Mouse (Mus musculus) limb, embryonic 12.5 days (tissue): Measurements from ENCODE around the gene Mfn1. TPM values are rescaled to one million over a fixed set of nuclear protein-coding genes. Genes with fewer than 3 reads are reported as not detected.

ENCODE experiments used
- ATAC-seq: fragments of 200-750 bp; cut with Nextera tagmentation; 2 replicates; pipeline ENCODE4 v1.8.0; 2017; ENCODE audit warnings: low read depth, moderate TSS enrichment; ENCODE audit not compliant: insufficient number of reproducible peaks, insufficient read depth, low FRiP score, low TSS enrichment
- H3K27ac ChIP-seq: fragments of 300-500 bp; sonication (generic); 2 replicates; pipeline ENCODE4 v1.5.1; 2016; ENCODE audit warnings: mild to moderate bottlenecking, moderate library complexity
- H3K27me3 ChIP-seq: fragments of 300-500 bp; sonication (generic); 2 replicates; pipeline ENCODE4 v1.6.1; 2016; ENCODE audit warnings: mild to moderate bottlenecking, moderate library complexity
- H3K36me3 ChIP-seq: fragments of 300-500 bp; sonication (generic); 2 replicates; pipeline ENCODE4 v1.6.1; 2016; ENCODE audit warnings: mild to moderate bottlenecking, moderate library complexity
- H3K4me1 ChIP-seq: fragments of 300-500 bp; sonication (generic); replicated peaks from 2 replicates; pipeline ENCODE4 v1.6.1; 2016
- H3K4me2 ChIP-seq: fragments of 300-500 bp; sonication (generic); 2 replicates; pipeline ENCODE4 v1.6.1; 2016; ENCODE audit warnings: mild to moderate bottlenecking, moderate library complexity
- H3K4me3 ChIP-seq: fragments of 300-500 bp; sonication (generic); replicated peaks from 2 replicates; pipeline ENCODE4 v1.5.1; 2016; ENCODE audit warnings: mild to moderate bottlenecking
- H3K9ac ChIP-seq: fragments of 300-500 bp; sonication (generic); replicated peaks from 2 replicates; pipeline ENCODE4 v1.6.1; 2016; ENCODE audit warnings: mild to moderate bottlenecking, moderate library complexity
- H3K9me3 ChIP-seq: fragments of 300-500 bp; sonication (generic); 2 replicates; pipeline ENCODE4 v1.6.1; 2016; ENCODE audit warnings: mild to moderate bottlenecking, moderate library complexity
- WGBS: fragments of 180-500 bp; shearing (Covaris S2); methylation state at CpG from one replicate; pipeline ENCODE4 v1.1.7; 2016; 5-methylcytosine and 5-hydroxymethylcytosine counted together
- polyA plus RNA-seq: library from polyadenylated mRNA; unstranded; fragments of >200 nt; fragmentation: Nextera tagmentation; extraction: Ambion mirVana; gene quantifications from 2 replicates; pipeline ENCODE4 v1.2.1, GENCODE M21; 2016

Mfn1 gene
- polyA plus RNA-seq, 1 experiment from 2014 or later = 44.3 TPM

- H3K4me2 ChIP-seq = no peak overlapping the region
- 94% methylated on average over 5 of the region's 5 CpGs for WGBS
- peaks cover 73% of the 10 kb centered on the region for H3K36me3 ChIP-seq
- no peak overlapping the region for H3K9ac ChIP-seq
- no peak overlapping the region for H3K4me3 ChIP-seq
- H3K27me3 ChIP-seq = no peaks in the 10 kb centered on the region
- ATAC-seq = no peak
- no peak overlapping the region for H3K27ac ChIP-seq
- no peaks in the 10 kb centered on the region for H3K9me3 ChIP-seq
- H3K4me1 ChIP-seq = no peaks in the 10 kb centered on the region
Measured at GRCm38 (mm10) chr3:32578772-32579171, 49.5 kb downstream of the Mfn1 start.

- Histone ChIP-seq H3K27ac (no peak overlapping the region), H3K4me1 (no peaks in the 10 kb centered on the region), H3K4me2 (no peak overlapping the region), H3K4me3 (no peak overlapping the region), H3K9me3 (no peaks in the 10 kb centered on the region), H3K9ac (no peak overlapping the region), H3K27me3 (no peaks in the 10 kb centered on the region), H3K36me3 (peaks cover 70% of the 10 kb centered on the region)
- no peak for ATAC-seq
- 72% methylated on average over 3 of the region's 3 CpGs for WGBS
Measured at GRCm38 (mm10) chr3:32580738-32581137, 51.5 kb downstream of the Mfn1 start.

GRCm38 (mm10) chr3:32581911-32582310, 52.6 kb downstream of the Mfn1 start:
- Histone ChIP-seq H3K27ac (no peak overlapping the region), H3K36me3 (peaks cover 71% of the 10 kb centered on the region), H3K4me1 (no peaks in the 10 kb centered on the region), H3K9ac (no peak overlapping the region), H3K9me3 (no peaks in the 10 kb centered on the region), H3K4me2 (no peak overlapping the region), H3K27me3 (no peaks in the 10 kb centered on the region), H3K4me3 (no peak overlapping the region)
- WGBS = 86% methylated on average over 3 of the region's 3 CpGs
- no peak for ATAC-seq

DNA sequence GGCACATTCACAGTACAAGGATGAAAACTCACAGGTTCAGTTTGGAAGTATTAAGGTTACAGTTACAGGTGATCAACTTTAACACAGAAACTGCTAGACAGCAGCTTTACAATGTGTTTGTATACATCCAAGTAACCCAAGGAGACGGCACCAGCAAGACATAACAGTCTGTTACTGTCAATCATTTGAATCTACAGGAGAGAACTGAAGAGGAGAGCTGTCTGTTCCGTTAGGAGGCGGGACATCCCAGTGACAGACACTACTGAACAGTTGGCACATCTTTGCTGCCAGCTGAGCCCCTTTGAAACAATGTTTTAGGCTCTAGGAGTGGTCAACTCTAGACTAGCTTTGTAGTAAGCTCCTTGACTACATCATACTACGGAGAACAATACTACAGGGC, 54.2 kb downstream of the Mfn1 start:
- no peak for ATAC-seq
- no peaks in the 10 kb centered on the region for H3K4me1 ChIP-seq
- no peaks in the 10 kb centered on the region for H3K9me3 ChIP-seq
- no peaks in the 10 kb centered on the region for H3K27me3 ChIP-seq
- H3K9ac ChIP-seq = no peak overlapping the region
- no peak overlapping the region for H3K4me3 ChIP-seq
- no peak overlapping the region for H3K4me2 ChIP-seq
- WGBS = 88% methylated on average over 4 of the region's 4 CpGs
- peaks cover 73% of the 10 kb centered on the region for H3K36me3 ChIP-seq
- H3K27ac ChIP-seq = no peak overlapping the region

DNA sequence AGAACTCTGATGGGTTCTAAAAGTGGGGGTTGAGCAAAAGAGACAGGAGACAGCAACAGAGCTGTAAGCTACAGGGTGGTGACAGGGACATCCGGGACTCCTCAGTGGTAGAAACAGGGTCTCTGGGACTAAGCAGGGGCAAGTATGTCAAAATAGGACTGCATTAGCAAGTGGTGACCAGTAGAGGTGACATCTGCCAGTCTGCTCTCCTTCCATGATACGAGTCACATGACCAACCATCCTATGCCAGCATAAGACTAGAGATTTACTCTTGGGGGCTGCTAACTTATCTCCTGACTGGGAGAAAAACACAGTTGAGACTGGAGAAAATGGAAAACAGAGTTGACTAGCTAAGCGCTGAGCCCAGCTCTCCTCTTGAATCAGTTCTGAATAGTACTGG, 57.0 kb downstream of the Mfn1 start:
- no peak for ATAC-seq
- 88% methylated on average over 3 of the region's 3 CpGs for WGBS
- Histone ChIP-seq H3K9me3 (no peaks in the 10 kb centered on the region), H3K4me2 (no peak overlapping the region), H3K27me3 (no peaks in the 10 kb centered on the region), H3K27ac (no peak overlapping the region), H3K4me3 (no peak overlapping the region), H3K9ac (no peak overlapping the region), H3K4me1 (no peaks in the 10 kb centered on the region), H3K36me3 (peaks cover 90% of the 10 kb centered on the region)

GRCm38 (mm10) chr3:32595080-32595479, 65.8 kb downstream of the Mfn1 start:
- no peak overlapping the region for H3K4me3 ChIP-seq
- no peaks in the 10 kb centered on the region for H3K9me3 ChIP-seq
- peaks cover 32% of the 10 kb centered on the region for H3K36me3 ChIP-seq
- no peak overlapping the region for H3K27ac ChIP-seq
- 28% methylated on average over 4 of the region's 4 CpGs for WGBS
- no peak for ATAC-seq
- no peak overlapping the region for H3K9ac ChIP-seq
- H3K27me3 ChIP-seq = no peaks in the 10 kb centered on the region
- H3K4me2 ChIP-seq = no peak overlapping the region
- no peaks in the 10 kb centered on the region for H3K4me1 ChIP-seq

- H3K36me3 ChIP-seq = peaks cover 21% of the 10 kb centered on the region; the same call in 1 of the 2 replicates
- H3K27ac ChIP-seq = no peak overlapping the region
- no peak overlapping the region for H3K4me2 ChIP-seq
- H3K9ac ChIP-seq = no peak overlapping the region
- no peak overlapping the region for H3K4me3 ChIP-seq
- 73% methylated on average over 3 of the region's 3 CpGs for WGBS
- no peak for ATAC-seq
- no peaks in the 10 kb centered on the region for H3K9me3 ChIP-seq
- H3K27me3 ChIP-seq = no peaks in the 10 kb centered on the region
- no peaks in the 10 kb centered on the region for H3K4me1 ChIP-seq
Measured at GRCm38 (mm10) chr3:32599328-32599727, 70.1 kb downstream of the Mfn1 start.

- no peak overlapping the region for H3K4me3 ChIP-seq
- no peak overlapping the region for H3K4me2 ChIP-seq
- H3K36me3 ChIP-seq = peaks cover 24% of the 10 kb centered on the region; the same call in 1 of the 2 replicates
- H3K9me3 ChIP-seq = no peaks in the 10 kb centered on the region
- WGBS = 89% methylated on average over 10 of the region's 10 CpGs
- H3K27me3 ChIP-seq = no peaks in the 10 kb centered on the region
- no peak overlapping the region for H3K9ac ChIP-seq
- no peak for ATAC-seq
- H3K4me1 ChIP-seq = no peaks in the 10 kb centered on the region
- H3K27ac ChIP-seq = no peak overlapping the region
Measured at GRCm38 (mm10) chr3:32601055-32601454, 71.8 kb downstream of the Mfn1 start.

DNA sequence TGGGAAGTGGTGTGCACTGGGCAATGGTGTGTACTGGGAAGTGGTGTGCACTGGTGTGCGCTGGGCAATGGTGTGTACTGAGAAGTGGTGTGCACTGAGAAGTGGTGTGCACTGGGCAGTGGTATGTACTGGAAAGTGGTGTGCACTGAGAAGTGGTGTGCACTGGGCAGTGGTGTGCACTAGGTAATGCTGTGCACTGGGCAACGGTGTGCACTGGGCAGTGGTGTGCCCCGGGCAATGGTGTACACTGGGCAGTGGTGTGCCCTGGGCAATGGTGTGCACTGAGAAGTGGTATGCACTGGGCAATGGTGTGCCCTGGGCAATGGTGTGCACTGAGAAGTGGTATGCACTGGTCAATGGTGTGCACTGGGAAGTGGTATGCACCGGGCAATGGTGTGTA, 80.0 kb downstream of the Mfn1 start:
- H3K4me1 ChIP-seq = peaks cover 1% of the 10 kb centered on the region; the same call in 1 of the 2 replicates
- no peaks in the 10 kb centered on the region for H3K27me3 ChIP-seq
- H3K27ac ChIP-seq = no peak overlapping the region
- peaks cover 9% of the 10 kb centered on the region; the same call in 1 of the 2 replicates for H3K36me3 ChIP-seq
- no peak for ATAC-seq
- no peak overlapping the region for H3K4me2 ChIP-seq
- H3K4me3 ChIP-seq = no peak overlapping the region
- H3K9ac ChIP-seq = no peak overlapping the region
- WGBS = 94% methylated on average over 4 of the region's 4 CpGs
- H3K9me3 ChIP-seq = no peaks in the 10 kb centered on the region

GRCm38 (mm10) chr3:32610560-32610959, 81.3 kb downstream of the Mfn1 start:
- Histone ChIP-seq H3K4me2 (no peak overlapping the region), H3K9ac (no peak overlapping the region), H3K27ac (no peak overlapping the region), H3K27me3 (no peaks in the 10 kb centered on the region), H3K9me3 (no peaks in the 10 kb centered on the region), H3K4me1 (peaks cover 3% of the 10 kb centered on the region; the same call in 1 of the 2 replicates), H3K36me3 (peaks cover 5% of the 10 kb centered on the region; the same call in 1 of the 2 replicates), H3K4me3 (no peak overlapping the region)
- 0 out of 2 replicates have a peak, but pooled peaks have one; percentile 29 for ATAC-seq
- 37% methylated on average over 7 of the region's 7 CpGs for WGBS

- Histone ChIP-seq H3K9ac (no peak overlapping the region), H3K27ac (no peak overlapping the region), H3K4me1 (peaks cover 3% of the 10 kb centered on the region; the same call in 1 of the 2 replicates)
Measured at GRCm38 (mm10) chr3:32611606-32612170, 82.4 kb downstream of the Mfn1 start.

GRCm38 (mm10) chr3:32614786-32615185, 85.5 kb downstream of the Mfn1 start:
- no peak for ATAC-seq
- 92% methylated on average over 2 of the region's 2 CpGs for WGBS
- no peak overlapping the region for H3K4me2 ChIP-seq
- no peak overlapping the region for H3K9ac ChIP-seq
- no peaks in the 10 kb centered on the region for H3K27me3 ChIP-seq
- H3K4me1 ChIP-seq = peaks cover 3% of the 10 kb centered on the region; the same call in 1 of the 2 replicates
- peaks cover 5% of the 10 kb centered on the region; the same call in 1 of the 2 replicates for H3K36me3 ChIP-seq
- no peak overlapping the region for H3K4me3 ChIP-seq
- H3K27ac ChIP-seq = no peak overlapping the region
- no peaks in the 10 kb centered on the region for H3K9me3 ChIP-seq

More at GRCm38 (mm10) chr3:32611606-32612170, 82.4 kb downstream of the Mfn1 start:
- Histone ChIP-seq H3K36me3 (peaks cover 5% of the 10 kb centered on the region; the same call in 1 of the 2 replicates), H3K4me2 (no peak overlapping the region), H3K27me3 (no peaks in the 10 kb centered on the region), H3K9me3 (no peaks in the 10 kb centered on the region), H3K4me3 (no peak overlapping the region)
- 87% methylated on average over 11 of the region's 11 CpGs for WGBS
- ATAC-seq = no peak
